Mouse (Mus musculus) heart, embryonic 10.5 days (tissue): ENCODE measurements around the gene Lst1. TPM values are rescaled to one million over a fixed set of nuclear protein-coding genes. Genes with fewer than 3 reads are reported as not detected.
"Not testable (repeated sequence)": the region's sequence is repeated elsewhere in the genome, so short reads cannot be mapped to it uniquely, and the experiment has no call there.

Experiments
- DNase-seq: peaks from one replicate; pipeline ENCODE4 v3.0.0-alpha.2; 2017; ENCODE audit warnings: low spot score
- H3K27ac ChIP-seq: fragments of 300-500 bp; sonication (generic); 2 replicates; pipeline ENCODE4 v1.5.1; 2016; ENCODE audit warnings: mild to moderate bottlenecking
- H3K27me3 ChIP-seq: fragments of 300-500 bp; sonication (generic); 2 replicates; pipeline ENCODE4 v1.6.1; 2016; ENCODE audit warnings: mild to moderate bottlenecking; ENCODE audit not compliant: poor library complexity, insufficient read depth, severe bottlenecking
- H3K36me3 ChIP-seq: fragments of 300-500 bp; sonication (generic); 2 replicates; pipeline ENCODE4 v1.6.1; 2016; ENCODE audit warnings: mild to moderate bottlenecking, moderate library complexity
- H3K4me1 ChIP-seq: fragments of 300-500 bp; sonication (generic); 2 replicates; pipeline ENCODE4 v1.6.1; 2016; ENCODE audit warnings: mild to moderate bottlenecking
- H3K4me3 ChIP-seq: fragments of 300-500 bp; sonication (generic); 2 replicates; pipeline ENCODE4 v1.5.1; 2016; ENCODE audit warnings: mild to moderate bottlenecking, moderate library complexity
- H3K9me3 ChIP-seq: fragments of 300-500 bp; sonication (generic); 2 replicates; pipeline ENCODE4 v1.6.1; 2016; ENCODE audit warnings: mild to moderate bottlenecking, moderate library complexity
- WGBS: fragments of 180-500 bp; shearing (Covaris S2); methylation state at CpG from one replicate; pipeline ENCODE4 v1.1.7; 2016; 5-methylcytosine and 5-hydroxymethylcytosine counted together
- polyA plus RNA-seq: library from polyadenylated mRNA; unstranded; fragments of >200 nt; fragmentation: Nextera tagmentation; extraction: Ambion mirVana; gene quantifications from 2 replicates; pipeline ENCODE4 v1.2.1, GENCODE M21; 2016

Lst1 gene
- polyA plus RNA-seq = 1.5 and 2.2 TPM in 2 replicates

DNA sequence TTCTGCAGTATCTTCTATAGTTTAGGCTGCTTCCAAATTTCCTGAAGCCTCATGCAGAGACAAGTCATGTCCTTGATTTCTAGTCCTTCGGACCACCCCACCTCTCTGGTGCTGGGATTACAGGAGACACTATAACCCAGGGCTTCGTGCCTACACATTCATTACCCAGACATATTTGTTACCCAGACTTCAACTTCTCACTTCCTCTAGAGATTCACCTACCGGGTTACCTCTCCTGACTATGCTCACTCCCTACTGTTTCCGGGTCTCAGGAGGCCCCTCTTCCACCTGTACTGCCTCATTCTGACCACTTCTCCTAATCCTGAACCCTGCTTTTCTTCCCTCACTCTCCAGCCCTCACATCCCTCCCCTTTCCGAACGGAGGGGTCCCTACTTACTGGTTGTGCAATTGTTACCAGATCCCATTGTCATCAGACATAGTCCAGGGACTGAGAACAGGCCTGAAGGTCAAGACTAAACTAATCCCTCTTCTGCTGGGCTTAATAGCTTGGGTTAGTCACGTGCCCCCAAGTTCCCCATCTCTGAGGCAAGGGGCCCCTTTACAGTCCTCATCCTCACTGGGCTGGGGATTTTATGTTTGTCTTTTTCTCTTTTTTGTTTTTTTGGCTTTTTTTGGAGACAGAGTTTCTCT, at the start of gene Lst1:
TSS of gene Lst1 (minus strand) at position 481 of the 652 bp plus-strand sequence.
- 76% methylated on average over 7 of the region's 7 CpGs for WGBS
- Histone ChIP-seq H3K4me3 (no peak within 1 kb of the TSS), H3K27me3 (peaks cover 4% of the 10 kb centered on the region; the same call in 1 of the 2 replicates), H3K9me3 (no peaks in the 10 kb centered on the region), H3K27ac (0 out of 2 replicates have a peak within 1 kb of the TSS, but pooled peaks have one; percentile 42), H3K4me1 (peaks cover 17% of the 10 kb centered on the region), H3K36me3 (no peaks in the 10 kb centered on the region)
- DNase-seq = no peak

DNA sequence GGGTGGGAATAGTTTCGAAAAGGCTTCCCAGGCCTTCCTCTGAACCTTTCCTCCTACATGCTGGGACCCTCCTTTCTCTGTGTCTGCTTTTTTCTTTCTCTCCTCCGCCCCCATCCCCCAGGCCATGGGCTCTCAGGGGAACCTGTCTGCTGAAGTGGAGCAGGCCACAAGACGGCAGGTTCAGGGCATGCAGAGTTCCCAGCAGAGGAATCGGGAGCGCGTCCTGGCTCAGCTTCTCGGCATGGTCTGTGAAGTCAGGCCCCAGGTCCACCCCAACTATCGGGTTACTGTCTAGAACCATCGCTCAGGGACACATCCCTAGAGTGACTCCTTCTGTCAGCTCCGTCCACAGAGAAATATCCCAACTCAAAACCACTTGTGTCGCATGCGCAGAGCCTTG, 49.3 kb upstream of the Lst1 start:
- Histone ChIP-seq H3K27ac (no peak overlapping the region), H3K27me3 (no peaks in the 10 kb centered on the region), H3K9me3 (no peaks in the 10 kb centered on the region), H3K4me3 (no peak overlapping the region), H3K4me1 (peaks cover 39% of the 10 kb centered on the region), H3K36me3 (peaks cover 11% of the 10 kb centered on the region; the same call in 1 of the 2 replicates)
- WGBS = 78% methylated on average over 12 of the region's 12 CpGs
- no peak for DNase-seq

DNA sequence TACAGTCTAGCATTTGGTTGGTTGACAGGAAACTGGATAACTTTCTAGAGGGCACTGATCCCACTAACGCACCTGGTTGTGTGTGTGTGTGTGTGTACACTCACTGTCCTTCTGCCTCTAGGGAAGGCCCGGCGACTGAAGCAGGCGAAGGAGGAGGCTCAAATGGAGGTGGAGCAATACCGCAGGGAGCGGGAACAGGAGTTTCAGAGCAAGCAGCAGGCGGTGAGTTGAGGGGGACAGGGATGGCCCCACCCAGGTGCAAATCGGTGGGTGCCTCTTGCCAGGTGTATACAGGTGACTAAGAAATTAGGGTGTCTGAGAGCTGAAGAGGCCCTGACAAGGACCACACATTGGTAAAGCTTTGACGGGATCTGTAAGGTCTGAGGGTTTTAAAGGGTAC, 48.8 kb upstream of the Lst1 start:
- Histone ChIP-seq H3K27ac (0 out of 2 replicates have a peak overlapping the region, but pooled peaks have one; percentile 97), H3K4me1 (peaks cover 45% of the 10 kb centered on the region), H3K4me3 (0 out of 2 replicates have a peak overlapping the region, but pooled peaks have one; percentile 79), H3K9me3 (no peaks in the 10 kb centered on the region), H3K36me3 (peaks cover 11% of the 10 kb centered on the region; the same call in 1 of the 2 replicates), H3K27me3 (no peaks in the 10 kb centered on the region)
- WGBS = 67% methylated on average over 9 of the region's 9 CpGs
- no peak for DNase-seq

DNA sequence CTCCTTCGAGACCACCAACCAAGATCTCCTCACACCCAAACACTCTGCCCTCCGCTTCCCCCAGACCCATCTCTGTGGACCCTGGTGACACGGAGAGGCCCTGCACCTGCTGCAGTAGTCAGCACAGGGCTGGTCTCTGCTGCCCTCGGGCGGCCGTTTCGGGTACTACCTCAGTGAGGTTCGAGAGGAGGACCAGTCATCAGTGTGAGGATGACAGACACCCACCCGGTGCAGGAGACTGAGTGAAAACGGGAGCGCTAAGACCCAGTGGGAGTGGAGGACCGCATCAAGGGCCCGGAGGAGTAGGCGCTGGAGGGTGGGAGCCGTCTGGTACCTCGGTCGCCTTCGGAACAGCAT, 48.1 kb upstream of the Lst1 start:
- DNase-seq = peak; percentile 97
- H3K9me3 ChIP-seq = no peaks in the 10 kb centered on the region
- WGBS = under 1% methylated on average over 18 of the region's 18 CpGs
- no peaks in the 10 kb centered on the region for H3K27me3 ChIP-seq
- peak overlapping the region; percentile 97 for H3K27ac ChIP-seq
- peaks cover 12% of the 10 kb centered on the region; the same call in 1 of the 2 replicates for H3K36me3 ChIP-seq
- peak overlapping the region; percentile 79 for H3K4me3 ChIP-seq
- H3K4me1 ChIP-seq = peaks cover 48% of the 10 kb centered on the region

DNA sequence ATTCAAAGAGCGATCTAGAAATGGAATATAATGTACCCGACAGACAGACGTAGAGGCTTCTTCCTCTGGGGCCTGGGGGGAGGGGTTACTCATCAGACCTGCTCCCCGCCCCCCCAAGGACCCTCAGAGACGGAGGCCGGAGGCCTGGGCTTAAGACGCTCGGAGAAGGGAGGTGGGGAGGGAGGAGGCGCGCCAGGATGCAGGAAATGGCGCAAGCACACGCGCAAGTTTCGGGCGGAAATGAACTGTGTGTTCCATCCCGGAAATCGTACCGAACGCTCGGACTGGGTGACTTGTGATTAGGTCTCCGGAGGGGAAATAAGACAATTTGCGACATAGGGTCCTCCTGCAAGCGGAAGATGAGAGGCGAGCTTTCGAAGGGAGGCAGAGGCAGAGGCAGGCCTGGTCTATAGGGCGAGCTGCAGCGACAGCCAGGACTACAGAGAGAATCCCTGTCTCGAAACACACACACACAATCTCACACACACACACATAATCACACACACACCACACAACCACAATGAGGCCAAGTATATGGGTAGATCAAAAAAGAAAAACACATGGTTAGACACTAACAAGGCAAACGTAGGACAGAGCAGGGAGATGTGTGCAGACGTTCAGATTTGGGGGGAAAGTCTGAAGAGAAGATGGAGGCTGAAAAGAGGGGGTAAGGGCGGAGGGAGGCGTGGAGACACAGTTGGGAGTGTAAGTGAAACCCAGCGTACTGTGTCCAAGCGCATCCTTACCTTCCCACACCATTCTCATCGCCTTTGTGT, 47.6 kb upstream of the Lst1 start, which contains the start of gene Nfkbil1:
TSS of gene Nfkbil1 (minus strand) at position 179 of the 776 bp plus-strand sequence.
- Histone ChIP-seq H3K4me1 (peaks cover 46% of the 10 kb centered on the region), H3K9me3 (no peaks in the 10 kb centered on the region), H3K4me3 (peak within 1 kb of the TSS; percentile 79), H3K27ac (peak within 1 kb of the TSS; percentile 97), H3K36me3 (peaks cover 17% of the 10 kb centered on the region), H3K27me3 (no peaks in the 10 kb centered on the region)
- WGBS = under 1% methylated on average over 35 of the region's 35 CpGs
- DNase-seq = peak; percentile 97

DNA sequence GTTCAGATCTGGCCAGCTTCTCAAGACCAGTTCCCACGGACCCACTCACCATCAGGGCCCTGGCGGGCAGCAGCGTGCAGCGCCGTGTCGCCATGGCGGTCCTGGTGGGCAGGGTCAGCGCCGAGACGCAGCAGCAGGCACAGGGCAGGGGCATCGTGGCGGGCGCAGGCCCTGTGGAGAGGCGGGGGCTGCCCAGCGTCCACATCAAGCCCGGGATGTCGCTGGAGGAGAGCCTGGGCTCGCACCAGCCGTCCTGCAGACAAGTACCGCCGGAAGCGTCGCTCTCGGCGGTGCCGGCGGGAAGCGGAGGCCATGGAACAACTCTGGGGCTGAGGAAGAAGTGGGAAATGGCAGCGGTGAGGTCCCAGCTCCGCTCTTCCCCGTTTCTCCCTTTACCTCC, 46.7 kb upstream of the Lst1 start:
- H3K4me3 ChIP-seq = peak overlapping the region; percentile 79
- no peaks in the 10 kb centered on the region for H3K27me3 ChIP-seq
- H3K36me3 ChIP-seq = peaks cover 24% of the 10 kb centered on the region
- peak overlapping the region; percentile 97 for H3K27ac ChIP-seq
- no peak for DNase-seq
- H3K9me3 ChIP-seq = no peaks in the 10 kb centered on the region
- peaks cover 37% of the 10 kb centered on the region for H3K4me1 ChIP-seq
- WGBS = 5% methylated on average over 31 of the region's 31 CpGs

DNA sequence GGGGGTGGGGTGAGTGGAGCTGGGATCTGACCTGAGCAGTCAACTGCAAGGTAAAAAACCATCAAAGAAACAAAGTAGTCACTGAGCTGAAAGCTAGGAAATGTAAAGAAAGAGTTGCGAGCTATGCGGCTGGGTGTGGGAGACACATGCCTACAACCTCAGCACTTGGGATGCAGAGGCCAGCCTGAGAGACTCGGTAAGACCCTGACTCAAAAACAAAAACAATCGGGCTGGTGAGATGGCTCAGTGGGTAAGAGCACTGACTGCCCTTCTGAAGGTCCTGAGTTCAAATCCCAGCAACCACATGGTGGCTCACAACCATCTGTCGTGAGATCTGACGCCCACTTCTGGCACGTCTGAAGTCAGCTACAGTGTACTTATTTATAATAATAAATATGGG, 45.9 kb upstream of the Lst1 start:
- H3K36me3 ChIP-seq = peaks cover 32% of the 10 kb centered on the region
- 85% methylated on average over 7 of the region's 7 CpGs for whole genome bisulfite sequencing
- H3K4me1 ChIP-seq = peaks cover 35% of the 10 kb centered on the region
- 0 out of 2 replicates have a peak overlapping the region, but pooled peaks have one; percentile 97 for H3K27ac ChIP-seq
- not testable (repeated sequence) for H3K9me3 ChIP-seq, H3K27me3 ChIP-seq, DNase-seq
- peak overlapping the region; percentile 79; the same call in 1 of the 2 replicates for H3K4me3 ChIP-seq

DNA sequence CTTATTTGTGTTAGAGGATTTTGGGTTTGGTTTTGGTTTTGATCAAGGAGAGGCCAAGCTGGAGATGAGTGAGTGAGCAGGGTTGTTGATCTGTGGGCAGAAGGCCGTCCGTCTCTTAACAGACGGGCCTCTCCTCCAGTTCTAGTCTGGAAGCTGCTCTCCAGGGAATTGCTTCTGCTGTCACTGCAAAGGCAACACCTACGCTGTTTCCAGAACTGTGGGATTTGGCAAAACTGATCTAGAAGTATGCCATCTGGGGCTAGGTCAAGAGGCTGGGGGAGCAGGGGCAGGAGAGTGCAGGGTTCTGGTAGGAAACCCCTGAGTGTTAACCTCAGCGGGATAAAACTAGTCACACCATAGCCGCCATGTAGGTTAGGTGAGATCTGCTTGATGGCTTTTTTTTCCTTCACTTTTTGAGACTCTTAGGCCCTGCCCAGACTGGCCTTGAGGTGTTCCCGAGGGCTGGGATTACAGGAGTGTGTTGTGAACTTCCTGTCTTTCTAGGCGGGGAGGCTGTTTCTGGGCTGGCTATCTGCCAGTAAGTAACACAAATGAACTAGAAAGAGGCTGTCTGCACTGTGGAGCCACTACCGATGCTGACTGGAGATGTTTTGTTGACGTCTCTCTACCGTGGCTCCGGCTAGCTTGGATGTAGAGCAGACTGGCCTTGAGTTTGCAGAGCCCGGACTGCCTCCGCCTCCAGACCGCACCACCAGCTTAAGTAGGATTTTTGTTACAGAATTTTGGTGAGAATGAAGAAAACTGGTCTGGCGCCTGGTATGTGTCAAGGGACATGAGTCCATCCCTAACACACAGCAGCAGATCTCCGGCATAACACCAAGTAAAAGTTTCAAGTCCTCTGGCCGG, 45.1 kb upstream of the Lst1 start, which contains the start of gene Atp6v1g2:
TSS of gene Atp6v1g2 (plus strand) at position 547 of the 867 bp plus-strand sequence.
- 69% methylated on average over 18 of the region's 18 CpGs for WGBS
- peak within 1 kb of the TSS; percentile 79 for H3K4me3 ChIP-seq
- peaks cover 35% of the 10 kb centered on the region for H3K4me1 ChIP-seq
- H3K27me3 ChIP-seq = no peaks in the 10 kb centered on the region
- peak within 1 kb of the TSS; percentile 97 for H3K27ac ChIP-seq
- H3K36me3 ChIP-seq = peaks cover 40% of the 10 kb centered on the region
- H3K9me3 ChIP-seq = no peaks in the 10 kb centered on the region
- no peak for DNase-seq

DNA sequence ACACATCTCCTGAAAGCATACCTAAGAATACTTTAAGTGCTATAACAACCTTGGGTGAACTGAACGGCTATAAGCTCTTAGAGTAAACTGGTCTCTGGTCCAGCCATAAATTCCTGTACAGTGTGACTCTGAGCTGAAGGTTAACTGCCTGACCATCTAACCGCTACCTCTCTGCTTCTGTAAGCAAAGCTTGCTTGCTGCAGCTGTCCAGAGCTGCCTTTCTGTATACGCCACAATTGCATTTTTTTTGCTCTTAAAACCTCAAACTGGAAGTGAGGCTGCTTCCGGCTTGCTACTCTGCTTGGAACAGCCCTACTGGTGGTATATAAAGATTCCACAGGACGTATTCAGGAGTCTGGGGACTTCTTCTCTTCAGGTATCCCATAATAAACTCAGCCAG, 44.4 kb upstream of the Lst1 start:
- Histone ChIP-seq H3K4me1 (peaks cover 35% of the 10 kb centered on the region), H3K27me3 (no peaks in the 10 kb centered on the region), H3K27ac (peak overlapping the region; percentile 71), H3K9me3 (no peaks in the 10 kb centered on the region), H3K36me3 (peaks cover 46% of the 10 kb centered on the region), H3K4me3 (0 out of 2 replicates have a peak overlapping the region, but pooled peaks have one; percentile 15)
- no peak for DNase-seq
- 87% methylated on average over 5 of the region's 5 CpGs for WGBS

DNA sequence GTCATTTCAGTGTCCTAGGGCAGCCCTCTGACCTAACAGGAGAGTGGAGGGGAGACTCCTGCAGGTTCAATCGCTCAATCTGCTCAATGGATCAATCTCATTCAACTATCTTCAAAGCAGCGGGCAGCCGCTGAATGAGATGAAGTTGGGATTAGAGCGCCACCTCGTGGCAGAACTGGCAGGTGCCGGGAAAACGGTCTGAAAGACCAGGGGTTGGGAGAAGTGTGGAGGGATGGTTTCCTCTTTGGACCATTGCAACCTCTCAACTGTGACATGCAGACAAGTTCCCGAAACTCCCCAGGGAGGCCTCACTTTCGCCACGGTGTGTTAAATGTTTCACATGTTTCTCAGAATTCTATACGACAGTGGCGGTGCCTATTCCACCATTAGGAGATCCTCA, 43.8 kb upstream of the Lst1 start:
- 16% methylated on average over 12 of the region's 12 CpGs for WGBS
- 0 out of 2 replicates have a peak overlapping the region, but pooled peaks have one; percentile 15 for H3K4me3 ChIP-seq
- H3K27me3 ChIP-seq = no peaks in the 10 kb centered on the region
- H3K27ac ChIP-seq = no peak overlapping the region
- H3K36me3 ChIP-seq = peaks cover 53% of the 10 kb centered on the region
- H3K4me1 ChIP-seq = peaks cover 35% of the 10 kb centered on the region
- no peaks in the 10 kb centered on the region for H3K9me3 ChIP-seq
- DNase-seq = no peak

DNA sequence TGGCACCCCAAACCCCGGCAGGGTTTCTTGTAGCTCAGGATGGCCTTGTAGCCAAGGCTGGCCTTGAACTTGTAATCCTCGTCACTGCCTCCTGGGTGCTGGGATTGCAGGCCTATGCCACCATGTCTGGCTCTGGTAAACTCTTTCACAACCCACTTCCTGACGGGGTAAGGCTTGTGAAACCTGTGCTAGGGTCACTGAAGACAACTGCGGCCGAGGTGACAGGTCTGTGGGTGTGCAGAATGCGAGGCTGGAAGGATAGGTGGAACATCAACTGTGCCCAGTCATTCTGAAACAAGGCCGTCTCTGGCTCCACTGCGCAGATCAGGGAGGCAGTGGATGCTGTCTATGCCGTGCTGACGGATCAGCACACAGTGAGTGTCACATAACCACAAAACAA, 42.8 kb upstream of the Lst1 start:
- Histone ChIP-seq H3K27me3 (no peaks in the 10 kb centered on the region), H3K27ac (no peak overlapping the region), H3K4me1 (peaks cover 29% of the 10 kb centered on the region), H3K9me3 (no peaks in the 10 kb centered on the region), H3K36me3 (peaks cover 56% of the 10 kb centered on the region), H3K4me3 (no peak overlapping the region)
- WGBS = 93% methylated on average over 10 of the region's 10 CpGs
- DNase-seq = no peak

DNA sequence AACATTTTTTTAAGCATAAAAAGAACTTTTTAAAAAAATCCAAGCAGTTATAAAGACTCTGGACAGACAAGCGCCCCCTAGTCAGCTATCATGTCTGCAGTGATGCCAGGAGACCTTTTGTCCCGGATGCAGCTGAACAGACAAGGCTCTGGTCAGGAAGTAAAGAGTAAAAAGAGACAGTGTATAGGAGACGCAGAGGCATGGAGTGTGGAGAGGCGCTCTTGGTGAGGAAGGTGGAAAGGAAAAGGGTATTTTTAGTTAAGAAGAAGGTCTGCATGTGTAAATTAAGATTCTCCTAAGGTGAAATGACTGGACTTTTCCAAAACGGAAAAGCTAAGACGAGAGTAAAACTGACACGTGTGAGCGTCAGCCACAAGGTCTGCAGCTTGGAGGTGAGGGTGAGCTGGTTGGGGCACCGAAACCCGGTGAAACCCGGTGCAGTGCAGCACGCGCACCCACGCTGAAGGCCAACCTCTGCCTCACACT, 38.4 kb upstream of the Lst1 start:
- H3K4me3 ChIP-seq = no peak overlapping the region
- no peaks in the 10 kb centered on the region for H3K9me3 ChIP-seq
- peaks cover 65% of the 10 kb centered on the region for H3K36me3 ChIP-seq
- no peak for DNase-seq
- no peaks in the 10 kb centered on the region for H3K27me3 ChIP-seq
- peaks cover 5% of the 10 kb centered on the region; the same call in 1 of the 2 replicates for H3K4me1 ChIP-seq
- H3K27ac ChIP-seq = peak overlapping the region; percentile 29; the same call in 1 of the 2 replicates
- 76% methylated on average over 14 of the region's 14 CpGs for WGBS
